Mouse (Mus musculus) embryonic fibroblast, embryonic 13.5 days (primary cell): Measurements from ENCODE around the gene Sema4c. TPM values are rescaled to one million over a fixed set of nuclear protein-coding genes. Genes with fewer than 3 reads are reported as not detected.

Experiments
- H3K27ac ChIP-seq: 2 replicates; pipeline ENCODE4 v1.5.1; 2012; ENCODE audit warnings: low read length, control low read depth, inconsistent platforms; ENCODE audit not compliant: insufficient read depth
- H3K4me1 ChIP-seq: 2 replicates; pipeline ENCODE4 v1.6.1; 2011; ENCODE audit warnings: low read length; ENCODE audit not compliant: control insufficient read depth, insufficient read depth
- H3K4me3 ChIP-seq: 2 replicates; pipeline ENCODE4 v1.5.1; 2011; ENCODE audit warnings: mild to moderate bottlenecking, control low read depth, low read length; ENCODE audit not compliant: insufficient read depth
- CTCF ChIP-seq: IDR thresholded peaks from 2 replicates; pipeline ENCODE4 v1.5.1; 2011; ENCODE audit warnings: mild to moderate bottlenecking, control low read depth, low read length, moderate library complexity, borderline replicate concordance; ENCODE audit not compliant: insufficient read depth
- POLR2A ChIP-seq: IDR thresholded peaks from 2 replicates; pipeline ENCODE4 v1.6.1; 2011; ENCODE audit warnings: low read depth, mild to moderate bottlenecking, control low read depth, low read length, moderate library complexity
- polyA plus RNA-seq: library from polyadenylated mRNA; stranded (reverse); fragments of >200 nt; gene quantifications from 2 replicates; pipeline ENCODE4 v1.2.4, GENCODE M21; 2011; ENCODE audit warnings: low read depth; ENCODE audit not compliant: missing spikeins, insufficient read length

The Sema4c gene
- polyA plus RNA-seq, 1 experiment = 20.5 TPM

- Histone ChIP-seq H3K4me1 (no peaks in the 10 kb centered on the region), H3K4me3 (no peak overlapping the region)
Observed at GRCm38 (mm10) chr1:36590664-36591063, 32.5 kb upstream of the Sema4c start.

GRCm38 (mm10) chr1:36589486-36589885, 31.3 kb upstream of the Sema4c start:
- H3K4me3 ChIP-seq = no peak overlapping the region
- no peaks in the 10 kb centered on the region for H3K4me1 ChIP-seq
- TF ChIP-seq CTCF (no peak), POLR2A (no peak)
- no peak overlapping the region for H3K27ac ChIP-seq

More at GRCm38 (mm10) chr1:36590664-36591063, 32.5 kb upstream of the Sema4c start:
- H3K27ac ChIP-seq = no peak overlapping the region
- TF ChIP-seq CTCF (no peak), POLR2A (no peak)

GRCm38 (mm10) chr1:36588476-36589450, 30.6 kb upstream of the Sema4c start:
- H3K4me3 ChIP-seq = no peak overlapping the region
- no peak overlapping the region for H3K27ac ChIP-seq
- TF ChIP-seq CTCF (no peak), POLR2A (no peak; the same call in 1 of the 2 replicates)
- no peaks in the 10 kb centered on the region for H3K4me1 ChIP-seq

- Histone ChIP-seq H3K27ac (no peak overlapping the region), H3K4me1 (no peaks in the 10 kb centered on the region), H3K4me3 (no peak overlapping the region)
- no peak for TF ChIP-seq CTCF
- TF ChIP-seq POLR2A = no peak
Observed at GRCm38 (mm10) chr1:36587860-36588259, 29.7 kb upstream of the Sema4c start.

GRCm38 (mm10) chr1:36586288-36586687, 28.1 kb upstream of the Sema4c start:
- no peaks in the 10 kb centered on the region for H3K4me1 ChIP-seq
- TF ChIP-seq POLR2A = no peak
- TF ChIP-seq CTCF = no peak
- H3K4me3 ChIP-seq = no peak overlapping the region
- no peak overlapping the region for H3K27ac ChIP-seq

- TF ChIP-seq POLR2A = no peak
- TF ChIP-seq CTCF = no peak
- Histone ChIP-seq H3K27ac (no peak overlapping the region), H3K4me3 (no peak overlapping the region), H3K4me1 (no peaks in the 10 kb centered on the region)
Observed at GRCm38 (mm10) chr1:36583408-36584116, 25.4 kb upstream of the Sema4c start.

GRCm38 (mm10) chr1:36582211-36582610, 24.1 kb upstream of the Sema4c start:
- TF ChIP-seq POLR2A = no peak
- TF ChIP-seq CTCF = no peak
- no peaks in the 10 kb centered on the region for H3K4me1 ChIP-seq
- H3K27ac ChIP-seq = no peak overlapping the region
- H3K4me3 ChIP-seq = no peak overlapping the region

GRCm38 (mm10) chr1:36581260-36581659, 23.1 kb upstream of the Sema4c start:
- Histone ChIP-seq H3K27ac (no peak overlapping the region), H3K4me3 (no peak overlapping the region), H3K4me1 (no peaks in the 10 kb centered on the region)
- TF ChIP-seq CTCF (no peak), POLR2A (no peak)

GRCm38 (mm10) chr1:36580384-36581207, 22.4 kb upstream of the Sema4c start:
- H3K27ac ChIP-seq = no peak overlapping the region
- no peak overlapping the region for H3K4me3 ChIP-seq
- TF ChIP-seq POLR2A (peak; percentile 53), CTCF (no peak)
- H3K4me1 ChIP-seq = no peaks in the 10 kb centered on the region
